Mouse (Mus musculus): Measurements from ENCODE around the gene Mthfd2.
"Not testable (repeated sequence)": the region's sequence is repeated elsewhere in the genome, so short reads cannot be mapped to it uniquely, and the experiment has no call there.

The Mthfd2 gene

DNA sequence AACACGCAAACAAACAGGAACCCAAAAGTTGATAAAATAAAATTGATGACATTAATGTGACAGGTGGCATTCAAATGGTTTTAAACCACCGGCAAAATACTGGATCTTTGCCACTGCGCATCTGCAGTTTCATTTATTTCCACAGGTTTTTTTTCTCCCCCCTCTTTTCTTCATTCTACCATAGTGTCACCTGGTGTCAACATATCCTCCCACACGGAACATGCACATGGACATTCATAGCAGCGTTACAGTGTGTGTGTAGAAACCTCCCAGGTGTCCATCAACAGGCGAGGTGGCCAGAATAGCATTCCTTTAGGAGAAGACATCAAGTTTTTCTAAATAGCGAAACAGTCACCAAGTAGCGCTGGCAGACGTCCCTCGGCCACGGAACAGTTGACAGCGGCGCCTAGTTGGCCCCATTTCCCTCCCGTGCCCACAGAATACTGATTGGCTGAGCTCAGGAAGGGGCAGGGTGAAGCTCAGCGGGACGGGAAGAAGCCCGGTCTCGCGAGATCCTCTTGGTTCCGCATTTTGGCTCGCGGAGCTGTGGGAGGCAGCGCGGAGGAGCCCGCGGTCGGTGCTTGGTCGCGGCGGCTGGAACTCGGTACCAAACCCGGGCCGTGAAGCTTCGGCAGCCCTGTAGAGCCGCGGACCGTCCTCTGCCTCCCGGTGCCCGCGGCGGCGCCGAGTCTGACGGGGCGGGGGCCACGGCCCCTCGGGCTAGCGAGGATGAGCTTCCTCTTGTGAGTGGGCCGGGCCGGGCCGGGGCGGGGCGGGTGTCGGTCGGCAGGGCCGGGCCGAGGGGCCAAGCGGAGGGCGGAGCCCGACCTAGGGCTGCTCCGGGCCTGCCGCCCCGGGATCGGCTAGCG lies at the start of gene Mthfd2, which contains the start of gene Mob1a:
Gene Mthfd2, minus strand, starts transcription at position 384 of the 869 bp plus-strand sequence.
Gene Mob1a, plus strand, starts transcription at position 492 of the 869 bp plus-strand sequence.
- DNase-seq: peak; percentile 96

DNA sequence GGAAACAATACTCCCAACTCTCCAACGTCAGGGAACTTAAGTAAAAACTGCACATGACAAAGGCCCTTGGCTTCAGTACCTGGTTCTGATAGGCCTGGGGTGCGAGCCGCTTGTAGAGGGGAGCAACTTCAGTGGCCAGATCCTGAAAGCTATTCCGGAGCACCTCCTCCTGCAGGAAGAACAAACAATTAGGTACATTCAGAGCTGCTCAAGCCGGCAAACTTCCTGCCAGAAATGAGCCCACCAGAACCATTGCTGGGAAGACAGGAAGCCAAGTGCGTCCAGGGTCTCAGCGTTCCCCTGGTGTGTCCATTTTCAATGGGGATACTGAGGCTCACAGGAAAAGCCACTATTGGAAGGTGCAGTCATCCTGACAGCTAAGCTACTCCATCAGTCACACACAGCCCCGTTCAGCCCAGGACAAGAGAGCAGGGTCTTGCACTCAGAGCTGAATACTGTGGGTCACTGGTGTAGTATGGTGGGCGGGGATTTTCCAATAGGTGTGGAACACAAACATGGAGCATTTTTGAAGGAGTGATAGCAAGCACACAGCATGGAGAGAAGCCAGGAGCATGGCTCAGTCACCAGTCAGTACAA lies 48.1 kb upstream of the Mthfd2 start:
- DNase-seq: no peak

DNA sequence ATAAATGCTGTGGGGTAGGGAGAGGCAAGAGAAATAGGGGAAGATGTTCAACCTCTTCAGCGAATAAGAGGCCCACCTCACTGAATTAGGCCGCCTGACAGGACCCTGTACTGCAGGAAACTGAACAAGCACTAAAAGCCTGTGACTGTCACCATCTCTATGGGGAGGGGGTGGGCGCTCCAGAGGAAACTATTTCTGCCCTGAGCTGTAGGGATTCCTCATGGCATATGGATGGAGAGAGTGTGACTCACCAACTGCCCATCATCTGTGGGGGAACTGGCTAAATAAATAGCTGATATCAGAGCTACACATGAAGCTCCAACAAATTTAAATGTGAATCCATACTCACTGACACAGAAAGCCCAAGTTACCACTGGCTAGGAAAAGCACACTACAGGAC lies 45.6 kb upstream of the Mthfd2 start:
- DNase-seq: no peak

DNA sequence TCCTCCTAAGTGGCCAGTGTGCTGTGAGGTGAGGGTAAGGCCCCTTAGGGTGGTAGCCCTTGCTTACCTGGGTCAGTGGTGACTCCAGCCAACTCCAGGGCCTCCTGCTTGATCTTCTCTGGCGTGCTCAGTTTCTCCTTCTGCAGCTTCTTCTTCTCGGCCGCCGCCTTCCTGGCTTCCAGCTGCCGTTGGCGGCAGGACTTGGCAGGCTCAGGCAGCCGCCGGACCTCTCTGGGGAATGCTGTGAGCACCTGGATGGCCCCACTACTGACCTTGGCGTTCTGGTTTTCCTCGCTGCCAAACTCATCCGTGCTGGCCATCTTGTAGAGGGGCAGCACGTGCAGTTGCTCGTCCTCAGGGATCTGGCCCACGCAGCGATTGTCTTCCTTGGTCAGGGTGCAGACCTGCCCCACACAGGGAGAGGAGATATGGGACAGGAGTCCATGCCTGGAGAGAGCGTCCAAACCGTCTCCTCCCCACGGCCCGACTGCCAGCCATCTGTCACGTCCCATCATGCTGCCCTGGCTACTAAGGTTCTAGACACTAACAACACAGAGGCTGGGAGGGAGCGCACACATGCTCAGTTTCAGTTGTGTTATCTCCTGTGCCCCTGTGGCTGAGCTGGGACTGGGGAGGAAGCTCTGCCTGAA lies 44.7 kb upstream of the Mthfd2 start:
- DNase-seq: no peak

DNA sequence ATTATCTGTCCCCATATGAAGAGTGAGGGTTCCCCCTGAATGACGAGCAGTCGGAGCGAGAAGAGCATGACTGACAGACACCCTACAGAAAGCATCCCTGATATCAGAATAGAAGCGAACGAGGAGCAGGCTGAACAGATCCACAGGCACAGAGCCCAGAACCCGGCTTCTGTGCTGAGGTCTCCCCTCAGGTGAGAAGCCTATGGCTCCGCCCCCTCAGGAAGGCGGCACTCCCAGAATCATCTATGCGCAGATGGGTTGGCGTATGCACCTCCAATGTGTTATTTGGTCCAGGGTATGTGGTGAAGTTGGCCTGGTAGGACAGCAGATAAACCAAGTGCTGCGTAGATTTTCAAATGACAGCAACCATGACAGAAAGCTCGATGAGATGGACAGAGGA lies 37.4 kb upstream of the Mthfd2 start:
- DNase-seq: no peak

DNA sequence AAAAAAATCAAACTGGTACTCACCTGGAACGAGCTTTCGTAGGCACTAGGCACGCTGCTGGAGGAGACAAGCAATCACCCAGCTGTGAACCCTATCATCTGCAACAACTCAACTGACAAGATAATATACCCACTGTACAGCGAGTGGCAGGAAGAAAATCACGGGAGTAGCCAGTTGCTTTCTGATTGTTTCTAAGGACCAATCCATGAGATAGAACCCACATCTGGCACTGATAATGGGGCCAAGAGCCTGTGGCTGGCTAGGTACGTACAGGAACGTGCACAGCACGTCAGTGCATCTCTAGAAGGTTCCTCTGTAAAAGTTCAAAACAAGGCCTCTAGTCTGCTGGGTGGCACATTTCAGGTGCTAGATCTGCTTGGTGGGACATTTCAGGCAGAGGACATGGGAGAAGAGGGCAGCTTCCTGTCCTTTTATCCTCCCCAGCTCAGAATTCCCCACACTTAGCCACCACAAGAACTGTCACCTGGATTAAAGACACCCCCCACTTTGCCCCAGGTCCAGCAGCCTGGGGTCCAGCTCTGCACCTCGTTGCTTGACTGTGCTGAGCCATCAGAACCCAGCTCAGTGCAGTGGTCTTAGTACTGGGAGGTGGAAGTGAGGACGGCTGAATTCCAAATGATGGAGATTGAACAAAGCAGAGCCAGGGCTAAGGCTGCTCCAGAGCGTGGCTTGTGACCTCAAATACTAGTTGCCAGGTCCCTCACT lies 36.0 kb upstream of the Mthfd2 start:
- no peak for DNase-seq

DNA sequence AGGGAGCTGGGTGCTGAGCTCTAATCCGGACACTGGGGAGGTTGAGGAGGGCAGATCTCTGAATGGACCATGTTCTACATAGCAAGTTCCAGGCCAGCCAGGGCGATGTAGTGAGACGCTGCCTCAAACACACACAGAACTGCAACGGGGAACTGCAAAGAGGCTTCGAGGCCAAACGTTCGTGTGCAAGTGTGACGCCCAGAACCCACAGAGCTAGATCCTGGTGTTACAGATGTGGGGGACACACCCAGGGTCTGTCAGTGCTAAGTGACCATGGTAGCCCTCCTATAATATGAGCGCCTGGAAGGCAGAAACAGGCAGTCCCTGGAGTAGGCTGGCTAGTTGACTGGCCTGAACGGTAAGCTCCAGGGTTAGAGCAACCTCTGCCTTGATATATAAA lies 31.7 kb upstream of the Mthfd2 start:
- DNase-seq: no peak

DNA sequence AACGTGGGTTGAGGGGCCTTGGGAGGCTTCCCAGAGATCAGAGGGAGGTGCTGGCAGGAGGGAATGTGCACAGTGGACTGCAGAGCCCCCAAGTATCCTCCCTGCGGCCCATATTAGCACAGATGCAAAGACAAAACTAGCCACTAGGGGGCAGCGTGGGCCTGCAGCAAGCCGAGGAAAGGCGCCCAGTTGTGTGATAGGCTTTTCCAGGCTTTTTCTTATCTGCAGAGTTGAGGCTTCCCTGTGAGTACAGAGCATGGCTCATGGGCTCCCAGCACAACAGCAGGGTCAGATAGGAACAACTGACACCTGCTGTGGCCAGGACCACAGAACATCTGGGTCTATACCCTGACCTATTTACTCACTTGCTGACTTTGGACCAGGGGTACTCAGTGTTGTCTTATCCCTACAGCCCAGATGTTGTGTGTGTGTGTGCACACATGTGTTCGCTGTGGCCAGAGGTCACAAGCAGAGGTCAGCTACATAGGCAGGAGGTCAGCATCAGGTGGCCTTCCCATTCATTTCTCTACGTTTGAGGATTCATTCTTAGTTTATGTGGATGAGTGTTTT lies 30.9 kb upstream of the Mthfd2 start:
- DNase-seq: peak; percentile 84

DNA sequence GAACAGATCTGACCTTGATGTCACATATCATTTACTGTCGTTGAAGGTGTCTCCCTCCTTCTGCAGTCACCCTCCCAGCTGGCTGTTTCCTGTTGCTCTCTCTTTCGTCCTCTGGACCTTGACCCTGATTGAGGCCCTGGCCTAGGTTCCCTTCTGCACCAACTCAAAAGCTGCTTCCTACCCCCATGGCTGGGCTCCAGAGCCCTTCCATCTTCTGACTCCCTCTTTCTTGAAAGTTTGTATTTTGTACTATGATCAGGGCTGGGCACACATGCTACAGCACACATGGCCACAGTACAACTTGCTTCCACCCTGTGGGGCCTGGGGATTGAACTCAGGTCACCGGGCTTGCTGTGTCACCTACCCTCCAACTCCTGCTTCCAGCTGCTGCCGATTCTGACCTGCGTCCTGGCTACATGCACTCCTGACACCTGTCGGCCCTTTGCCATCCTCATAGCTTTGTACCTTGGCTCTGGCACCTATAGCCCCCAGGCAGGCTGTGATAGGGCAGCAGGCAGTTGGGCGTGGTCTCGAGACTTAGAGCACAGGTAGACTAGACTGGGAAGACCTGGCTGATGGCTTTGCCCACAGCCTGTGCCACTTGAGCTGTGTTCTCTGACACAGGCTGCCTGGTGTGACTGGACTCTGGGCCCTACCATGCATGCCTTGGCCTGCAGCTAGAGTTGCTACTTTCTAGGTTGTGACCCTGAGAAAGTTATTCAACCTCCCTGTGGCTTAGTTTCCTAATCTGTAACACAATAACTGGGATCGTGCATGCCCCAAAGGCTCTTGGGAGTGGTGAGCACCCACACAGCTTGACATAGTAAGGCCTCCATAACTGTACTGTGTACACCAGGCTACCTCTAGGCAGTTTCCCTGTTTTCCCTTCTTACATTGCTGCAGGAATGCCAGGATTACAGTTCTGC lies 29.4 kb upstream of the Mthfd2 start:
- DNase-seq: no peak

DNA sequence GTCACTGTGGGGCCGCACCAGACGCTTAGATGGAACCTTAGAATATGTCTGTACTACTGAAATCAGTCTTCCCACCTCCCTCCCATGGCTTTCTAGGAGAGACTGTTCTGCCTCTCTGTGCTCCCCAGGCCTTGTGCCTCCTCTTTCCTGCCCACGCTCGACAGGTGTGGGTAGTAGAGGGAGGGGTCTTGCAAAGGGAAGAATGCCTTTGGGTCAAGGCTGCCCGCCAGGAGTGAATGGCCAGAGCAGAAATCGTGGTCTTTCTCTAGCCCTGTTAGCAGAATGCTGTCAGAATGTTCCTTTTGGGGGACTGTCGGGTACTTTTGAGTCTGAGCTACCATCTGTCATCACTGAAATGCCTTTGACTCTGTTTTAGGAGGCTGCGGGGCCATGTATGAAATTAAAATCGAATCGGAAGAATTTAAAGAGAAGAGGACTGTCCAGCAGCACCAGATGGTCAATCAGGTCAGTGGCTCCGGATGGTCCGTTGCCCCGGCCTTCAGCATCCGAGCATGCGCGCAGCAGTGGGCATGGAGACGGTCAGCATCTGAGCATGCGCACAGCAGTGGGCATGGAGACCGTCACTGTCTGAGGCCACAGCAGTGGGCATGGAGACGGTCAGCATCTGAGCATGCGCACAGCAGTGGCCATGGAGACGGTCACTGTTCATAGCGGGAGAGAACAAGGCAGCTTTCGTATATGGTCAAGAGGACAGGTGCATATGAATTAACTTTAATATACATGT lies 27.1 kb upstream of the Mthfd2 start:
- DNase-seq: no peak

DNA sequence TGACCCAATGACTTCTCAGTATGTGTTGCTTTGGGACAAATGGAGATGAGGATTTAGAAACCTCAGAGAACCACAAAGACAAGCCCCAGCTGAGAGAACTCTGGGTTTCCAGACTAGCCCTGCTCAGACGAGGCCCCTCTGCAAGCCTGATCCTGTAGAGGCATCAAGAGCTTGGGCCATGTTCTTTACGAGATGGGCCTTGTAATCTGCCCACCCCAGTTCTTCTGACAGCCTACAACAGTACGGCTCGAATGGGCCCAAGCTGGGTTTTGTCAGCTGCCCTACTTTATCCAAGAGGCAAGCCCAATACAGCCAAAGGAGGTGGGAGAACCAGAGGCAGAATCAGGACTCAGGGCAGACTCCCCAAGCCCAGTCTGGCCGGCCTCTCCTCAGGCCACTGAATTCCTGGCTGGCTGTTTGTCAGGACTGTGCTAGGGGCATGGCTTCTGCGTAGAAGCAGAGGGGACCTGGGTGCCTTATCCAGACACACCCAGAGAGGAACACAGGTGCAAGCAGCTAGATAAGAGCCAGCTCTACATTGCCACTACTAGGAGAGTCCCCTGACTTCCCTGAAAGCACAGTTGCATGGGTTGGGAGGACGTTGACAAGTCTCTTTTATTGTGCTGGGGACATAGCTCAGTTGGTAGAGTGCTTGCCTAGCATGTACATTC lies 25.9 kb upstream of the Mthfd2 start:
- DNase-seq: no peak

DNA sequence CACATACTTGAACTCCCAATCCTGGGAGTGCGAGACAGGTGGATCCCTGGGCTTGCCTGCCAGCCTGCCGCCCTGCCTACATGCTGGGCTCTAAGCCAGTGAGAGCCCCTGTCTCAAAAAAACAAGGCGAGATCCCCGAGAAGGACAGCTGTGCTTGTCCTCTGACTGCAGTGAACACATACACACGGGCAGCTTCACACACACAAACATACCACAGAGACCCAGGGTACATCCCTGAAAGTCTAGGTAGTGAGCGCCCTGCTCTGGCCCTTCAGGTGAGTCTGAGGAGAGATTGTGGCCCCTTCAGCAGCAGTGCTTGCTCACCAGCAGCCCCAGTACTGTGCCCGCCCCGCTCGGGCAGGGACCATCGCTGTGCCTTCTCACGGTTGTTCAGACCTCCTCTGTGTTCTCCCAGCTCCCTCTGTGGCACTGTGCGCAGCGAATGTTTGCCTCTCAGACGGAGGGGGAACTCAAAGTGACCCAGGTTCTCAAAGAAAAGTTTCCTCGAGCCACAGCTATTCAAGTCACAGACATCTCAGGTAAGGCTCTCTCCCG lies 25.2 kb upstream of the Mthfd2 start:
- no peak for DNase-seq

DNA sequence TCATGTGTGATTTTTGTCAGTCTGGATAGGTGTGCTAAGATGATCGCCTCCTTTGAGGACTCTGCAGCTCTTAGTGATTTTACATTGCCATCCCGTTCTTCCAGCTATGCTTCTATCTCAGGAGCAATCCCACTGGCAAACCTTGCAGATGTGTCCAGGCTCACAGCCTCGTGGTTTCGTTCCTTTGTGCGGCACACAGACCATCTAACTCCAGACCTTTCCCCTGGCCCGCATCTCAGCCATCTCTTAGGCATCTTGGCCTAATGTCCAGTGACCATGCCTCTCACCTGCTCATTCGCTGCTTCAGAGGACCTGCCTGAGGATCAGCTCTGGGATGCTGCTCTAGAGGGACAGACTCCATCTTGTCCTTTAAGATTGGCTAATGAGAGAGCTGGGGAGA lies 24.5 kb upstream of the Mthfd2 start:
- no peak for DNase-seq

DNA sequence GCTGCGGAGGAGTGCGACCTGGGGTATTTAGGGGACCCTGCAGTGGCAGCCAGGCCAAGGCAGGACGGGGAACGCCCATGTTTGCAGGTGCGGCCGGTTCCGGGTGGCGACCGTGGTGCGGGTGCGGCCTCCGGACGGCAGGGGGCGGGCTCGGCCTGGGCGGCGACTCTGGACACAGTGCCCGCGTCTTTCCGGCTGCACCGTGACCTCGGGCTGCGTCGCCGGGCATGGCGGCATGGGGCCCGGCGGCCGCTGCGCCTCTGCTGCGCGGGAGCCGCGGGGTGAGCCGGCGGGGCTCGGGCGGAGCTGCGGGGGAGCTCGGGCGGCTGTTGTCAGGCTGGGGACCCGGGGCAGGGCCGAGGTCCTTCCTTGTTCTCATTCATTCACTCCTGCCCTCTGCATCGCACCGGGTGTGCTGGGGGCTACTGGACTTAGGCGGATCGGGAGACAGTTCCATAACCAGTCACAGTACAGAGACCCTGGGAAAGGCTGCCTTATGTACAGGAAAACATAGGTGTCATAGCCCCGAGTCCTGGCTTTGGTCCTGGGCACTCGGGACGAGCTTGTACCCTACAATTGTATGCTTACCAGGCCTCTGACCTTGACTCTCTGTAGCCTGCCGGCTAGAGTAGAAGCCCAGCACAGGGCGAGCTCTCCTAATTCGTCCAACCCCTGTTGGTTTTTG lies 23.7 kb upstream of the Mthfd2 start:
- peak; percentile 92 for DNase-seq

DNA sequence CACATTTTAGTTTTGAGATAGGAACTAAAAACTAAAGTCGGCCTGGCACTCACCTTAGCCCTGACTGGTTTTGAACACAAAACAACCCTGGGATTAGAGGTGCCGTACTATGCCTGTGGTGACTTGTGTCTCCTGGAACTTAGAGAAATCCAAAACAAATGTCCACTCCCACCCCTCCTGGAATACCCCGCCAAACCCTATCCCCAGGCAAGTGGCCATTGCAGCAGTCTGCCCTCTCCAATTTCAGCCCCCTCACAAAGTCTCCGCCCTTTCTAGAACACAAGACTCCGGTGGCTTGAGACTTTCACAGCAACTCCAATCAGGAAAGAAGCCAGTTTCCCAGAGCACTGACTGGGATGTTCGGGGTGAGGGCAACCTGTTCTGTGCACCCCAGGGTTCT lies 23.2 kb upstream of the Mthfd2 start, which contains the start of gene Bola3:
Gene Bola3, plus strand, starts transcription at position 275 of the 400 bp plus-strand sequence.
- DNase-seq: no peak

DNA sequence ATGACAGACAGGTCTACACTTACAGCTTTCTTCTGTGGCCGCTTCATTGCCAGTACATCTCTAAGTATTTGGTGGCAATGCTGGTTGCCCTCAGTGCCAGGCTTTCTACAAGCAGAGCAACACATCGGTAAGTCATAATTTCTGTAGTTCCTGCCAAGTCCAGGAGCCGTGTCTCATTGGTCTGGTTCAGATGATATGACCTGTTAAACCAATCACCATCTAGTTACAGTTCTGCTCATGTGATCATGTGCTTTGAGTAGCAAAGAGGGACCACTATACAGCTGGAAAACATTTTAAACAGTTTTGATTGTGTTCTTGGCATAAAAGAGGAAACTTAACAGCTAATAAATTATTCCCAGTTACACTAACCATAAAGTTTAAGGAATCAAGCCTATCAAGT lies 22.2 kb upstream of the Mthfd2 start:
- DNase-seq: no peak

DNA sequence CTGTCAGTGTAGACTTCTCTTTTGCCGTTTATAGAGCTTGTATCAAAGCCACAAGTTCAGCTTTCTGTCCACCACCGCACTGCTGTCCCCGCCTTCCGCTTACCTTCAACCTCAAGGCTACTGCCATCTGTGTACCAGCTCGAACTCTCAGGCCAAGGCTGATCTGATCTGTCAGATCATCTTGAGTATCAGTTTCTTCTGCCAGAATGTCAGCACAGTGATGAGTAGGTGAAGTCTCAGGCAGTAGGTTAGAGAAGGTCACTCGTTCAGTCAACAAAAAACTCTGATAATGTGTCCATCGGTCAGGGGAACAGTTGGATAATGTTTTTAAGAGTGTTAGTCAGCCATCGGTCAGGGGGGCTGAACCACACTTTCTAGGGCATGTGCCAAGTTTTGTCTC lies 19.6 kb upstream of the Mthfd2 start:
- not testable (repeated sequence) for DNase-seq

DNA sequence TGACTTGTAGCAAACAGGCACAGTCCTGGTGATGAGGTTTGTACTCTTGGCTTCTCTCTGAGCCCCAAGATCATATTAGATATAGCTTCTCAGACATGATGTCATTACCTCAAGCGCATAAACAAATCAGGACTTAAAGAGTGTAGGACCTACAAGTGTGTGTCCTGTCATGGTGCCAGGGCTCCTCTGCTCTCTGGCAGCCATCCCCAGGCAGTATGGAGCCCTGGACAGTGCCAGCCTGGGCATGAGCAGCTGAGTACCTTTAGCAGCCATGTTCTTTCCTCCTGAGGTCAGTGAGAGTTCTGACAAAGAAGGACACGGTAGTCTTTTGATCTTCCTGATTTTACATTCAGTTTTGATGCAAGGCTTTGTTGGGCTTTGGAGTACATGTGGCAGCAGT lies 17.2 kb upstream of the Mthfd2 start:
- no peak for DNase-seq

DNA sequence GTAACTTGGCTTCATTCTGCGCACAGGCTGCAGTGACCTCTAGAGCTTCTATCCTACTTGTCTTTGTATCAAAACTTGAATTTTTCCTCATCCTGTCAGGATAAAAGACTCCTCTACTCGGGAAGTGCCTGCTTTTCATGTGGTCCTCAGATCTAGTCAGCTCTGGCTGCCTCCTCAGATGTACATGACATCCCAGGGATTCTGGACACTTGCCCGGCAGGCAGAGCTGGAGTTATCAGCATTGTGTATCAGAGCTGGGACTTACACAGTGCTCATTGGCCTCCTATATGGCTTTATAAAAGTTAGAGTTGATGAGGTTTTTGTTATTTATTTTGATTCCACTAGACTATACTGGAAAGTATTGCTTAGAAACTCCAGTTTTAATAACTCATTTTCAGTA lies 15.7 kb upstream of the Mthfd2 start:
- no peak for DNase-seq
